Mouse (Mus musculus) WW6 (cell line): ENCODE measurements around the gene Bcas3.

ENCODE experiments used
- DNase-seq: peaks from one replicate; pipeline ENCODE4 v3.0.0-alpha.2; 2013; ENCODE audit warnings: low read depth, low spot score

Gene Bcas3

DNA sequence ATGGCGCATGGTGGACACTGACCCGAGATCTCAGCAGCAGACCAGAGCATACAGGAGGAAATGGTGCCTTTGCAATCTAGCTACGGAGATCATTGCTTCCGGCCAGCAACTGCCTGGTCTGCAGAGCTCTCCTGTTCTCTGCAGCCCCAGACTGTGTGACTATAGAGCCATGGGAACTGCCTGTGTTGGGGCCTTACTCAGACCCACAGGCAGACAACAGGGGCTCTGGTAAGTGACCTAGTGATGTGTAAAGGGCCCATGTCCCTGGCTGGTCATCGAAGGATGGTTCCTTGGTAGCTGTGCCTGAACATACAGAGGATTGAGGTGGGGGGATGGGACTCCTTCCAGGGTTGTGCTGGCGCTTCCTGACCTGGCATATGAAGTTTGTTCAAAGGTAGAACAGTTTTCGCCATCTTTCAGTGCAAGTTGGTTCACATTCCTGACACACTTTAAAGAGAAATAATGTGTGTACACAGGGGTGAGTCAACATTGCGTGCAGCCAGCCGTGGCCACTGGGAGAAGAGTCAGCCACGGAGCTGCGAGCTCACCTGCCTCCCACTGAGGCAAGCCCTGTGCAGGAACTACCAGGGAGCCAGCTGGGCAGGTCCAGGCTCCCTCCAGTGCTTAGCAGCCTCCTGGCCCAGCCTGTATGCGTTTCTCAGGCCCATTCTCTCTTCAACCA lies 439.7 kb downstream of the Bcas3 start:
- DNase-seq = no peak

DNA sequence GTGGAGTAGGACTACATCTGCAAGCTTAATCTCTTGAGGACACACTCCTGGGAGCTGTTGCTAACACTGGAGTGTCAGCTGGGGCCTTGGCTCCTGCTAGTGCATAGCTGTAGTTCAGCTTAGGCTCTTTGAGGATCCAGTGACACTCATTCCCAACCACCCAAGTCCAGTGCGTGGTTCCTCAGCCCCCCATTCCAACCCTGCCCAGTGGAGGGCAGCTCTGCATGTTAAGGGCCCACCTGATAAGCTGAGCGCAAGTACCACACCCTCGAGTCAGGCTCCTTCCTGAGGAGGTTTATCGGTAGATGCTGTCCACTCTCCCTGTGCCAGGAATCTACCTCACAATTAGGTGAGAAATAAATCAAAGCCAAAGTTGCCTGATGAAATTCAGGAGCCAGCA lies 446.5 kb downstream of the Bcas3 start:
- no peak for DNase-seq

DNA sequence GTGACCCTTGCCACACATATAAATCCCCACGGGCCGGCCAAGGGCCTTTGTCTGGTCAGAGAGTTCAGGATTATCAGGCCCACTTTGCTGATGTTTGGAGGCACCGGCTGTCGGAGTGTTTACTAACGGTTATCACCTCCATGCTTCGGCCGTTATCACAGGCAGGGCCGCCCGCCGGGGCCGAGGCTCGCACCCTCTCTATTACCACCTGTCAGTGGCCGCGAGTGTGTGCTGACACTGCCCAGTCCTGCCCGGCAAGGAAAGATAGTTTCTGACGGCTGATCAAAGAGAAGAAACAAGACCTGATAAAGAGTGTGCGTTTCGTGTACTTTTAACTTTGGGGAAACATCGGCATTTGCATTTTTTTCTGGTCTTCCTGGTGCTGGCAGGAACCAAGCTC lies 446.9 kb downstream of the Bcas3 start:
- DNase-seq = no peak

DNA sequence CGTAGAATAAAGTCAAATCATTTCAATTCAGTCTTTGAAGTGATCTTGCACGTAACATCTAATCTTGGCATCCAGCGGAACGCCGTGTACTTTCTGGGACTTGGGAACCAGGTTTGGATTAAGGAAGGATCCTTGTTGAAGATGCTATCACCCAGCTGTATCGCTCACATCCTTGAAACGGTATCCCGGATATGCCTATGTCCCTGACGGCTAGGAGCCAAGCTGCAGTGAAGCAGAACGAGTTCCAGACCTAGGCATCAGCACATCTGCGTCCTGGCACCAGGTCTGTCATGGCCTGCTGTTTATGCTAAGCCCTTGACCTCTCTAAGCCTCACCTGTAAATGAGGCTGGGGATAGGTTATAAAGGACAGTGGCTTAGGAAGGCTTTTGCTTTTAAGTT lies 447.4 kb downstream of the Bcas3 start:
- DNase-seq = no peak

DNA sequence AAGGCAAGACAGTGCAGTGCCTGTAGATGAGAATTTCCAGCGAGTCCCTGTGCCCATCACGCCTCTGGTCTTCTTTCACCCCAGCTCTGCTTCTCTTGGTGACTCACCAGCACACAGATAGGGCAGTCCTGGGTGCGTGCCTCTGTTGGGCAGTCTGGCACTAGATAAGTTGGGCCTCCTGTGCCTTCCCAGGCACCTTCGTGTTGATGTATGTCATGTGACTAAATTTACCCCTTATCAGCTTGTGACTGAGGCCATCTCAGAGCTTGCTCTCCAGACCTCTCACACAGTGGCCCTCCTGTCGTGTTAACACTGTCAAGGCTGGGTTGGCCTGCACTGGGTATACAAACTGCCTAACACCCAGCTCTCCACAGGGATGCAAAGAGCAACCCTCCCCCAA lies 451.1 kb downstream of the Bcas3 start:
- DNase-seq = no peak

DNA sequence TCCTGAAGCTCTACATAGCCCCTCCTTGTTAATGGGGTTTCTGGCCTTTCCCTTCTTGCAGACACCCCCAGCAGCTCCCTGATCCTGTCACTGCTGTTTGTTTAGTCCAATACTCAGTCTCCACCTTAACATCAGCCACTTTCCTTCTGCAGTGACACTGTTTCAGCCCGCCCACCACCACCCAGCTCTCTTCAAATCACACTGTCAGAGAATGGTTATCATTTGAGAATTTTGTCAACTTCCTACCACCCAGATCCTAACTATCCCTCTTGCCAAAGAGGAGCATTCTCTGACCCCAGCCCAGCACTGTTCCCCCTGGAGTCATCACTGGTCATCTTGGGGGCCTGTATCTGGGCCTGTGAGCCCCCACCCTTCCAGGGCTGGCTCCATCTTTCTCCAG lies 452.8 kb downstream of the Bcas3 start:
- no peak for DNase-seq

DNA sequence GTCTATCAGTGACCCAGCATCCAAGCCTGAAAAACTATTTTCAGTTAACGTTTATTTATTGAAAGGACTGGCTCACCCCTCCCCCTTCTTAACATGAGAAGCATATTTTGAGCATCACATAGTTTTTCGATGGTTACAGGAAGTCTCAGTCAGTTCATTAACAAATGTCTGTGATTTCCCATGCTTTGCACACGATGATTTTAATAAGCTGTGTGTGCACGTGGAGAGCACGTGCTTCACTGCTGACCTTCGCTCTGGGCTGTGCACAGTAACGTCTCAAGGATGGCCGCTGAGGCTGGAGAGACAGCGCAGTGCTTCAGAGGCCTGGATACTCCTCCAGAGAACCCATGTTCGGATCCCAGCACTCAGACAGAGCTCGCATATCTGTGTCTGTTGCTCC lies 454.4 kb downstream of the Bcas3 start:
- no peak for DNase-seq

DNA sequence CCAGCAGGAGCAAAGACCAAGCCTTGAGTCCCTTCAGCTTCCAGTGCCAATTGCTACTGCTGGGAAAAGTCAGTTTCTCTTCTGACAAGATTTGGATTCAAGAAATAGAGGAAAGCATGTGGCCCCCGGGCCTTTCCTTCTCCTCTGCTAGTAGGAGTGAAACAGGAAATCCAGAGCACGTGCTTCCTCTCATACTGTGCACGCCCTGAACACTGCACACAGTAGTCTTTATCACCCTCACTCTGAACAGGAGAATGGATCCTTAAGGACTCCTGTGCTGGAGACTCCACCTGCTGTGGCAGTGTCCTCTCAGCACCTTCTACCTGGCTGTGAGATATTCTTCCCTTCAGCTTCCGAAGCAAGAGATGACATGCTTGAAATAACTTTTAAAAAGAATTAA lies 458.3 kb downstream of the Bcas3 start:
- no peak for DNase-seq

DNA sequence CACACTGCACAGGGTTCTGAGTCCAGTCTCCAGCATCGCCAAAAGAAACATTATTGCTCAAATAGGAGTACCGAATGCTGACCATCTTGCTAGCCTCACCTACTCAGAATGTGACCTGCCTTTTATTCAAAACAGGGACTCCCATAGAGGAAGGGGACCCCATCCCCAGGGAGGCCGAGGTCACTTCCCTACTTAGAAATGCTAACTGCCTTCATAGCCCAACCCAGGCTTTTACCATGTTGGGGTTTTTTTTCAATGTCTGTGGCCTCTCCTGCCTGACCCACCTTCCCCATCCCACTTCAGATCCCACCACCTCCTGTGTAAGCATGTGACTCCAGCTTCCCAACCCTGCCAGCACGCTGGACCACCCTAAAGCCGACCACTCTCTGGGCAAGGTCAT lies 458.7 kb downstream of the Bcas3 start:
- DNase-seq = no peak

DNA sequence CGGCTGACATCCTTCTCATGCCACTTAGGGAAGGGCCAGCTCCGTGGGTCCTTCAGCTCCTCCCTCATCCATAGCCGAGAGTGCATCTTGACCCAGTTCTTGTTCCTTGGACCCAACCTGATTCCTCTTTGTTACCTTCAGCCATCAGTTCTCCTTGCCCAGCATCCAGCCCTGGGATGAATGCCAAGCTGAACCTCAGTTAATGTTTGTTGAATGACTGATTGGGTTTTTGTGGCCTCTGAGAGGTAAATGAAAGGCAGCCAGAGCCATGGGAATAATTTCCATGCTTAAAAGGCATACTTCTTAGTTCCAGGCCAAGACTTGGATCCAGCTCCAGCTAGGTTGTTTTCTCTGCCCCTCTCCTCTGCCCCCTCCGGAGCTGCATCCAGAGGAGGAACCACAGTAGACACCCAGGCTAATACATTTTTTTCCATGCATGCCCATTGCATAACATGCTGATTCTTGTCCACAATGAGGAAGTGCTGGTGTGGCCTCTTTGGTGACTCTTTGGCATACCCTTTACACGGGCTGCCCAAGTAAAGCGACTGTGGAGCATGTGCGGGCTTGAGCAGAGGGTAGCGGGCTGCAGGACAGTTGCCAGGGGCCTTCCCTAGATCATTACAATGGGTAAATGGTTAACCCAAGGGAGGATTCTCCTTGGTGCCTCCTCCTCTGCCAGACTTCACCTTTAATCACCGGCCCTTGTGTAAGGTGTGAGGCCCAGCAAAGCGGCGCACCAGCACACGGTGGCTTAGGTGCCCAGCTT lies 459.4 kb downstream of the Bcas3 start:
- no peak for DNase-seq

DNA sequence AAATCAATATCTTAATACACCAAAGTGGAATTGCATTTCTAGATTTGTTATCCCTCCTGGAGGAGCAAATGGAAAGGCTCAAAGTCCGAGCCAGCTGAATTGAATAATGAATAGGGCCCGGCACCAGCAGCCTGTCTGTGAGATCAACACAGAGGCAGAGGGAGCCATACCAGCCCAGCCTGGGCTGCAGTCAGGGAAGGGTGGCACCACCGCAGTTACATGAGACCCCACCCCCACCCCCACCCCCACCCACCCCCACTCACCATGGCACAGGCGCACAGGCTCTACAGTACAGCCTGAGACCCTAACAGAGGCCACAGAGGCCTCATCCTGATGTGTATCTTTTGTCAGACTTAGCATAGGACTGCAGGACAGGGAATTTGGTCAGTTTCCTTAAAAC lies 461.7 kb downstream of the Bcas3 start:
- no peak for DNase-seq

DNA sequence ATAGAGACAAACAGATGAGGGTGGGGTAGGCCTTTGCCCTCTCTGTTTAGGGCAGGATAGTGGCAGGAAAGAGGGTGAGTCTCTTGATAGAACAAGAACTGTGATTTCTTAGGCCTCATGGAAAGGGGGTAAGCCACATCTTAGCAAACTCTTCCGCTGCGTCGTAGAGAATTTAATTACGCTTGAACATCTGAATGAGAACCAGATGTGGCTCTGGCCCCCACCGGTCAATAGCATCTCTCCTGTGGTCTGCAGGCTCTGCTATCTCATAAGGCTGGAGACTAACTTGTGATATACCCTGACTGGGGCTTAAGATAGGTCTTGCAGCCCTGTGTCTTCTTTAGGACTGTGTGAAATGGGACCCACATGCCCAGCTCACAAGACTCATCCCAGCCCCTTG lies 463.5 kb downstream of the Bcas3 start:
- DNase-seq = no peak

DNA sequence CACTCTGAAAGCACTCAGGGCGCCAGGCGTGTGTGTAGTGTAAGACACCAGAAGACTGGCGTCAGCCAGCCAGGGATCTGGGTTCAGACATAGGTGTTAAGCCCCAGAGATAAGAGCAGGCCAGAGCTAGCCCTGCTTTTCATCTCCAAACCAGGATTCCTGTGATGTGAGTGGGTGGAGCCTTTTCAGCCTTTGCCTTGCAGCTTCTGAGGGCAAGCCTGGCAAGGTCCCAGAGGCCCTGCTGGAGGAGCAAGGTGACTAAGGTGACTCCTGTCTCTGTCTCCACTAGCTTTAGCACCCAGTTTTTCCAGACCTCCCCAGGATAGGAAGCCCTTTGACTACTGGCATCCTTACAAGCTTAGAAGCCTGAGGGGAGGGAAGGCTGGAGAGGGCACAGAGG lies 465.4 kb downstream of the Bcas3 start:
- DNase-seq = no peak

DNA sequence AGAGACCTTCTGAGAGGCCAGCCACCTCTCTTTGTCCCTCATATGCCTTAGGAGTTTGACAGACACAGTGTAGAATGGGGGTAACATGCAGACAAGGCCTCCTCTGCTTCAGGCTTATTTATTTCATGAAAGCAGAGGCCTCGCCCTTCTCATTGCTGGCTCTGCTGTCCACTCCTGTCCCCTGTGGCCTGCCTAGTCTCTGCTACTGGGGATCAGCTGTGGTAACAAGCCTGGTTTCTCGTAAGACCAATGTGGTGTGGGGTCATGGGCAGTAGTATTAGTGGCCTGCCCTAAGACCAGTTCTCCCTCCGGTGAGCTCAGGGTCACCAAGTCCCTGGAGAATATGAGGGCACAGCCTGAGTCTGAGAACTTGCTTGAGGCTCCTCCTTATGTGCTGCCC lies 468.0 kb downstream of the Bcas3 start:
- no peak for DNase-seq

DNA sequence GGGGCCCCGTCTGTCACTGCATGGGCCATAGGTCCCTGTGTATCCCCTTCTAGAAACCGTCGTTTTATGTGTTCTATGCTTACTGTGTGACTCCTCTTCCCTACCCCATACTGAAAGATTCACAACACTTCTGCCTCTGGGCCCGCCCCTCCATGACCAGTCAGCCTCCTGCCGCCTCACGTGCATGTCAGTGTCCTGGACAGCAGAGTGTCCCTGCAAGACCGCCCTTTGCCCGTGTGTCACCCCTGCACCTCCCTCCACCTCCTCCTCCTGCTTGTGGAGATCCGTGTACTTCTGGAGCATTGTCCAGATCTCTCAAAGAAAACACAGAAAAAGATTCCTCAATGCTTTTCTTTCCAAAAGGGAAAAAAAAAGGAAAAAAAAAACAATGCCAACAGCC lies 468.7 kb downstream of the Bcas3 start:
- DNase-seq = no peak

DNA sequence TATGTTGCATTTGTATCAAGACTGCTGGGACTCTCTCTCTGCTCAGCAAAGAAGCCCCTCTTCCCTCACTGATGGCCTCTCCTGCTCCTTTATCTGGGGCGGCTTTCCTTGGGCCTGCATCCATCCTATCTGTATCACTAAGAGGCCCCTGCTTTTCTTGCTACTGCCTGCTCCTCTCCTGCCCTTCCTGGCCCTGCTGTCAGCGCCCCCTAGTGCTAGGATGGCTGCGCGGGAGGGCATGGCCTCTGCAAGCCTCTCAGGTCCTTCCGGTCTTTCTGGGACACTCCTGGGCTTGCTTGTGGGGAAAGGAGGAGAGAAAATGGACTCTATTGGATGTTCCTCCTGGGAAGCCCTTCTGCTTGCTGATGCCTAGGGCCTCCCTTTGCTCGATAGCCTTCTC lies 470.2 kb downstream of the Bcas3 start:
- no peak for DNase-seq

DNA sequence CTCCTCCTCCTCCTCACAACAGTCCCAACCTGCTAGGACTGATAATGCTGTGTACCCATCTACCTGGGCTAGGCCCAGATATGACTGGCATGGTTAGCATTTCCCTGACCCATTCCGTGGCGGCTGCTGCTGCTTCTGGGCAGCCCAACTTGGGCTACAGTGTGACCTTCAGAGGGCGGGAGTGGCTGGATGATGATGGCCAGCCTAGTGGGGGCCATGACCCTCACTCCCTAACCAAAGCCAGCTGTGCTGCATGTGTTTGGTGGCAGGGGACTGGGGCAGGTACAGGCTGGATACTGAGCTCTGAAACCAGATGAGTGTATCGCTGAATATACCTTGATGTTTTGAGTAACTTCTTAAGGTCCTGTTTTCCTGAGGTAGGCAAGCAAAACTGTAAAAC lies 470.8 kb downstream of the Bcas3 start:
- DNase-seq = no peak

DNA sequence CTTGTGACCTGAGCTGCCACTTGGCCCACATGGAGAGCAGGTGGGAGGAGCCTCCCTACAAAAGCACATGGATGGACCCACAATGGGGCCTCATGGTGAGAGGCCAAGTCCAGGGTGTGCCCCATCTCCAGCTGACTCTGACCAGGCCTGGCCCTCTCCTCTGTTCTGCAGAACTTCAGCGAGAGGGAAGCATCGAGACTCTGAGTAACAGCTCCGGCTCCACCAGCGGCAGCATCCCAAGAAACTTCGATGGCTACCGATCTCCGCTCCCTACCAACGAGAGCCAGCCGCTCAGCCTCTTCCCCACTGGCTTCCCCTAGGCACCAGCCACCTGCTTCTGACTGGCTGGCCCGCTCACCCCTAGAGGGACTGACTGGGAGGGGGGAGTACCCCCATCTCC lies 472.1 kb downstream of the Bcas3 start:
- DNase-seq = no peak

DNA sequence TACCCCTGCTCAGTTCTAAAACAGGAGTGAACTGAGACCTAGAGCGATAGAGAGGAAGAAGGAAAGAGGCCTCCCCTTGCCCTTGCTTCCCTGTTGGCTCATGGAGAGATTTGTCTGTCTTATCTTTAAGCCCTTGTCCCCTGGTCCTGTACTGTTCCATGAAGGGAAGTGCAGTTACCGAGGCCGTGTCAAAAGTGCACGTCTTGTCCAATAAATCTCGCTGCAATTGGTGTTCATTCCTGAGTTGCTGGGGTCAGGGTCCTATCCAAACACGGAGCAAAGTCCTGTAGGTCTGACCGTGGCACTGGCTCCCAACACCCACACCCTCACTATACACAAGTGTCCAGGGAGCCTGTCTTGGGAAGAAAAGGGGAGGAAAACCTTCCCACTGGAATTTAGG lies 472.9 kb downstream of the Bcas3 start:
- no peak for DNase-seq

DNA sequence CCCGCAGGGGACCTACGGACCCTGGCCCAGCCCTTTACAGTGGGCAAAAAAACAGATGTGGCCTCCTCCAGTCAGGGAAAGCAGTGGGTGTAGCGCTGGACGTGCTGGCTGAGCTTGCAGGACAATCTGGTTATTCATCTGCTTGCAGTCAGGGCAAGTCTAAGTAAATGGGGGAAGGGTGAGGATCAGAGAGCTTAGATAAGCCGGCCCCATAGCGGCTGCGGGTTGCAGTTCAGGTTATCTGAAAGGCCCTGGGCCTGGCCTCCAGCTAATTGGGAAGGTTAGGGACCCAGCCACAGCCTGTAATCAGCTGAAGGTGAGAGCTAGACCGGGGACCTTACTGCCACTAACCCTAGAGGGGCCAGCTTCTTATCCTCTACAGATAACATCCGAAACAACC lies 474.4 kb downstream of the Bcas3 start:
- DNase-seq = no peak

DNA sequence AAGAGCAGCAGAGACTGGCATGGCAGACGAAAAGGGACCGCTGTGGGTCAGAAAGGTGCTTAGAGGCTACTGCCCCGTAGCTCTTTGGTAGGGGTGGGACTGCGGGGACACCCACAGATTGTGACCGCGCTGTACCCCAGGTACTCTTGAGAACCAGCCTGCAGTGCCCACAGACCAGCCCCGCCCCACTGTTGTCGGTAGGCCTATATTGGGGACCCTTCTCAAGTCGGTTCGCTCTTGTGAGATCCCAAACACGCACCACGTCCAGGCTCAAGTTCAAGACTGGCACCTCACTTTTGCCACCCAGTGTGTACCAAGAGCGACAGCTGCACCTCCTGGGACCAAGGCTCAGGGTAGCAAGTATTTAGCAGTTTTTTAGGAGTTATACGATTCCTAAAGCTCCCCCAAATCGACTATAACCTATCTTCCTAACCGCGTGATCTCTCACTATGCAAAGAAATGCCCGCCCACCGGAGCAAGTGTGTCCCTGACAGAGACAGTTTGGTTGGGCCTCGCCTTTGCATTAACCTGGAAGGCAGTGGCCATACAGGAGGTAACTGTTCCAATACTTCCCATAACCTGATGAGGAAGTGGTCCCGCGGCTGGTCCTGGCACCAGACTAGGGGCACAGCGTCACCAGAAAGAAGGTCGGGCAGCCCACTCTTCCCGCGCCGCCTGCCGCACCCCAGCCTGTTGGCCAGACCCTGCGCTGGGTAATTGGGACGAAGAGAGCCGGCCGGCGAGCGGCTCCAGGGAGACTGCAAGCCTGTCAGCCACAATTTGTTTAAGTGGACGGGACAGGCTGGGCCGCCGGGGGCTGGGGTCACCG lies 475.9 kb downstream of the Bcas3 start:
- no peak for DNase-seq

DNA sequence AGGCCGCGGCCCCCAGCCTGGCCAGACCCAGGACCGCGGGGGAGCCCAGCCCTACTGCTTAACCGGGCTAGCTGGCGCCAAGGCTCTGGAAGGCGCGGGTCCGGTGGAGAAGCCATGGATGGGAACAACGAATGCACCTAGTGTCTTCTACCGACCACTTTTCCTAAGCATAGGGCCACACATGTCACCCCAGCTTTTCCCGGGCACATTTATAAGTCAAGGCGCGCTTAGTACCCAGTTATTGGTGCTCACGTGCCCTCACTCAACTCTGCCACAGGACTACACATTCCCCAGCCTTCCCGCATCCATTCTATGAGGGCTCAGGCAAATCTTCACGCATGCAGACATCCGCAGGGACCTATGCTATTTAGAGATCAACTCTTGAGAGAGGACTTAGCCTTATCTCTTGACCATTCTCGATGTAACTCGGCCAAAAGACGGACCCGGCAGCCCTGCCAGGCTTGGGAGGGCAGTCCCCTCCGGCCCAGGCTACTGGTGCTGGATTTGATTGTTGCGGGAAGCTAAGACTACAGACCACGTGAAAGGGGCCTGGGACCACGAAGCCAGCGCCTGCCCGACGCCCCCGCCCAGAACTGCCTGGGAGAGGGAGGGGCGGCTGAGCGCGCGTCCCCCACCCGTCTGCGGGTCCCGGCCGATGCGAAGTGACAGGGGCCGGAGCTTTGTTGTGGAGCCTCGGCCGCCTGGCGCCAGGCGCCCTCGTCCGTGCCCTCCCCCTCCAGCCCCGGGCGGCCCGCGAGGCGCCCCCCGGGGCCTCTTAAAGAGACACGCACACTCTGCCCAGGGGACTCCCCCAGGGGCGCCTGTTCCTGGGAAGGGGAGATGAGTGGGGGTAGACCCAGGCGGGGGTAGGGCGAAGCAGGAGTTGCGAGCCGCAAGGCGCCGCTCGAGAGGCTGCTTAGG lies 476.8 kb downstream of the Bcas3 start:
- DNase-seq = no peak
